ENCODE assay signal across 8 mouse cellular contexts in genomic region chr10:86686017-86686360, GRCm38 (mm10). TPM values are rescaled to one million over a fixed set of nuclear protein-coding genes. Genes with fewer than 3 reads are reported as not detected.
DNase-seq lines count a peak whose midpoint lies in the region; ATAC-seq and TF ChIP-seq lines count a peak whose summit lies in the region.
"Not testable (repeated sequence)": the region's sequence is repeated elsewhere in the genome, so short reads cannot be mapped to it uniquely, and the experiment has no call there.

No protein-coding gene starts in this region.

- peak; percentile 30 for DNase-seq in CD4-positive helper T cell, adult 2 months (ENCODE audit: low read depth, low spot score)
- not testable (repeated sequence) for DNase-seq in embryonic facial prominence, embryonic 10.5 days (ENCODE audit: low spot score); liver, embryonic 14.5 days (ENCODE audit: low read depth in 3 of 3, low spot score in 3 of 3)
- DNase-seq in hindbrain, embryonic 11.5 days (ENCODE audit: low spot score) = peak; percentile 13
- peak; percentile 19 for DNase-seq in splenic B cell, adult 2 months (ENCODE audit: low read depth, low spot score)

- H3K4me3 ChIP-seq in embryonic facial prominence, embryonic 10.5 days = peak overlapping the region; percentile 78
- H3K4me3 ChIP-seq in forebrain, embryonic 15.5 days = peak overlapping the region; percentile 89
- H3K4me3 ChIP-seq in hindbrain, embryonic 11.5 days (ENCODE audit: low read depth, low read length) = peak overlapping the region; percentile 49
- H3K4me3 ChIP-seq in kidney, embryonic 15.5 days (replicated peaks) = peak overlapping the region; percentile 72
- peak overlapping the region; percentile 73 to 93 for H3K4me3 ChIP-seq in liver, embryonic 14.5 days (ENCODE audit: insufficient read depth in 1 of 2, low read depth in 2 of 2, low read length in 2 of 2)
- H3K4me3 ChIP-seq in midbrain, embryonic 15.5 days = peak overlapping the region; percentile 88

- peaks cover 15% of the 10 kb centered on the region for H3K36me3 ChIP-seq in embryonic facial prominence, embryonic 10.5 days (replicated peaks)
- peaks cover 14% of the 10 kb centered on the region for H3K36me3 ChIP-seq in forebrain, embryonic 15.5 days
- H3K36me3 ChIP-seq in hindbrain, embryonic 11.5 days (ENCODE audit: control insufficient read depth, insufficient read depth, low read length); midbrain, embryonic 15.5 days (replicated peaks); splenic B cell, adult 2 months (ENCODE audit: control insufficient read depth, insufficient read depth, low read length, poor library complexity, severe bottlenecking): not testable (repeated sequence)
- peaks cover 14% of the 10 kb centered on the region for H3K36me3 ChIP-seq in kidney, embryonic 15.5 days
- H3K36me3 ChIP-seq in liver, embryonic 14.5 days (replicated peaks; ENCODE audit: control insufficient read depth, insufficient read depth, low read depth) = peaks cover 10% of the 10 kb centered on the region

- not testable (repeated sequence) for H3K4me1 ChIP-seq in embryonic facial prominence, embryonic 10.5 days; forebrain, embryonic 15.5 days; hindbrain, embryonic 11.5 days (replicated peaks; ENCODE audit: control insufficient read depth, insufficient read depth, low read length); kidney, embryonic 15.5 days; liver, embryonic 14.5 days (replicated peaks; ENCODE audit: control insufficient read depth in 2 of 2, insufficient read depth in 2 of 2, low read length in 1 of 2); midbrain, embryonic 15.5 days

- not testable (repeated sequence) for H3K27me3 ChIP-seq in embryonic facial prominence, embryonic 10.5 days (replicated peaks; ENCODE audit: low read depth, poor library complexity, severe bottlenecking); forebrain, embryonic 15.5 days; hindbrain, embryonic 11.5 days (ENCODE audit: control insufficient read depth, insufficient read depth, low read length); kidney, embryonic 15.5 days; liver, embryonic 14.5 days (ENCODE audit: control insufficient read depth, insufficient read depth, low read length); midbrain, embryonic 15.5 days (replicated peaks); splenic B cell, adult 2 months (ENCODE audit: control insufficient read depth, insufficient read depth, low read length, poor library complexity, severe bottlenecking)

- H3K9me3 ChIP-seq in embryonic facial prominence, embryonic 10.5 days; forebrain, embryonic 15.5 days; hindbrain, embryonic 11.5 days (ENCODE audit: control insufficient read depth, low read length); kidney, embryonic 15.5 days (replicated peaks); liver, embryonic 14.5 days (ENCODE audit: control insufficient read depth, low read length); midbrain, embryonic 15.5 days: not testable (repeated sequence)

- H3K4me2 ChIP-seq in forebrain, embryonic 15.5 days (replicated peaks) = peak overlapping the region; percentile 82
- peak overlapping the region; percentile 59 for H3K4me2 ChIP-seq in hindbrain, embryonic 11.5 days (replicated peaks; ENCODE audit: low read depth, low read length)
- peak overlapping the region; percentile 82 for H3K4me2 ChIP-seq in kidney, embryonic 15.5 days
- H3K4me2 ChIP-seq in liver, embryonic 14.5 days (ENCODE audit: low read depth) = peak overlapping the region; percentile 76
- H3K4me2 ChIP-seq in midbrain, embryonic 15.5 days = peak overlapping the region; percentile 78

- H3K27ac ChIP-seq in embryonic facial prominence, embryonic 10.5 days (replicated peaks) = peak overlapping the region; percentile 94; the same call in 1 of the 2 replicates
- H3K27ac ChIP-seq in forebrain, embryonic 15.5 days (replicated peaks); hindbrain, embryonic 11.5 days (ENCODE audit: low read depth, low read length); kidney, embryonic 15.5 days; liver, embryonic 14.5 days; midbrain, embryonic 15.5 days: not testable (repeated sequence)

- not testable (repeated sequence) for TF ChIP-seq CTCF in liver, embryonic 14.5 days (IDR thresholded peaks at IDR 0.05; ENCODE audit: low read depth)

- not testable (repeated sequence) for ATAC-seq in forebrain, embryonic 15.5 days (replicated peaks); hindbrain, embryonic 11.5 days (ENCODE audit: low FRiP score); kidney, embryonic 15.5 days (replicated peaks; ENCODE audit: low FRiP score); midbrain, embryonic 15.5 days (replicated peaks)
- peak; percentile 24 for ATAC-seq in liver, embryonic 14.5 days (ENCODE audit: insufficient read depth)

- 29% methylated on average over 9 of the region's 9 CpGs for WGBS in embryonic facial prominence, embryonic 10.5 days
- 18% methylated on average over 9 of the region's 9 CpGs for WGBS in forebrain, embryonic 15.5 days
- 28% methylated on average over 9 of the region's 9 CpGs for WGBS in hindbrain, embryonic 11.5 days
- WGBS in kidney, embryonic 15.5 days = 17% methylated on average over 9 of the region's 9 CpGs
- 22% methylated on average over 9 of the region's 9 CpGs for WGBS in liver, embryonic 14.5 days (ENCODE audit: insufficient replicate concordance)
- 17% methylated on average over 9 of the region's 9 CpGs for WGBS in midbrain, embryonic 15.5 days

- not testable (repeated sequence) for TF ChIP-seq EP300 in liver, embryonic 14.5 days (IDR thresholded peaks at IDR 0.05; ENCODE audit: low read depth)

- H3K9ac ChIP-seq in forebrain, embryonic 15.5 days (replicated peaks) = peak overlapping the region; percentile 96
- H3K9ac ChIP-seq in hindbrain, embryonic 11.5 days (ENCODE audit: low read depth, low read length) = peak overlapping the region; percentile 86
- H3K9ac ChIP-seq in kidney, embryonic 15.5 days = peak overlapping the region; percentile 78; the same call in 1 of the 2 replicates
- H3K9ac ChIP-seq in liver, embryonic 14.5 days (replicated peaks) = peak overlapping the region; percentile 90
- H3K9ac ChIP-seq in midbrain, embryonic 15.5 days = peak overlapping the region; percentile 93

RNA-seq across cellular contexts. Expression of gene Hsp90b1, which starts 19.3 kb away (rescaled TPM):
- 594 and 621 TPM in 2 replicates for polyA plus RNA-seq in embryonic facial prominence, embryonic 10.5 days (2016; fragmentation: Nextera tagmentation; extraction: Ambion mirVana)
- polyA plus RNA-seq in forebrain, embryonic 15.5 days (2015; fragmentation: Nextera tagmentation; extraction: Ambion mirVana) = 276 and 292 TPM in 2 replicates
- polyA plus RNA-seq in hindbrain, embryonic 11.5 days (2014; fragmentation: Nextera tagmentation; extraction: Ambion mirVana) = 522 and 547 TPM in 2 replicates
- polyA plus RNA-seq in kidney, embryonic 15.5 days (2015; fragmentation: Nextera tagmentation; extraction: Ambion mirVana) = 733 and 775 TPM in 2 replicates
- 62.3 and 140 TPM in 2 replicates for polyA plus RNA-seq in liver, embryonic 14.5 days (2012; rRNA removed)
- polyA plus RNA-seq in liver, embryonic 14.5 days (2014; fragmentation: Nextera tagmentation; extraction: Ambion mirVana) = 214 and 222 TPM in 2 replicates
- polyA plus RNA-seq in midbrain, embryonic 15.5 days (2015; fragmentation: Nextera tagmentation; extraction: Ambion mirVana) = 297 and 302 TPM in 2 replicates

RNA-seq across cellular contexts. Expression of gene Ttc41, which starts 19.6 kb away (rescaled TPM):
- polyA plus RNA-seq in embryonic facial prominence, embryonic 10.5 days (2016; fragmentation: Nextera tagmentation; extraction: Ambion mirVana) = 2.2 and 2.9 TPM in 2 replicates
- polyA plus RNA-seq in forebrain, embryonic 15.5 days (2015; fragmentation: Nextera tagmentation; extraction: Ambion mirVana) = 1.3 and 1.5 TPM in 2 replicates
- 1.1 and 2.0 TPM in 2 replicates for polyA plus RNA-seq in hindbrain, embryonic 11.5 days (2014; fragmentation: Nextera tagmentation; extraction: Ambion mirVana)
- 1.4 and 1.6 TPM in 2 replicates for polyA plus RNA-seq in kidney, embryonic 15.5 days (2015; fragmentation: Nextera tagmentation; extraction: Ambion mirVana)
- 0.70 and 1.0 TPM in 2 replicates for polyA plus RNA-seq in liver, embryonic 14.5 days (2012; rRNA removed)
- 0.34 and 0.39 TPM in 2 replicates for polyA plus RNA-seq in liver, embryonic 14.5 days (2014; fragmentation: Nextera tagmentation; extraction: Ambion mirVana)
- polyA plus RNA-seq in midbrain, embryonic 15.5 days (2015; fragmentation: Nextera tagmentation; extraction: Ambion mirVana) = 2.1 and 2.4 TPM in 2 replicates
